Mouse (Mus musculus): Measurements from ENCODE around the gene Plppr3.

The Plppr3 gene

DNA sequence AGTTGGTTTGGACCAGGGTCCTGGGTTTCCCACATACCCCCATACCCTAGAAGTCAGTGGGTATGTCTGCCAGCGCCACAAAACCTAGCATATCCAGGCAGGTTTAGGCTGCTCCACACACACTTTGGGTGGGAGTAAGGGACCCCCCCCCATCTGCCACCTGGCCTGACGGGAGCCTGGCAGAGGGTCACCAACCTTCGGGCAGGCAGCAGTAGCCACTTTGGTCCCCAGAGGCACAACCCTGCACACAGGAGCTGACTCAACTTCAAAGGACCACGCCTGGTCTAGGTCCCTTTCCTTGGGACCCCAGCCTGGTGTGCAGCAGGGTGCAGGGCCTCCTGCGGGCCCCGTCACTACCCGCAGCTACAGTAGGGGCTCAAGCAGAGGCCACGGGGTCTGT, 54.2 kb downstream of the Plppr3 start:
- DNase-seq (ENCODE audit: low spot score in 2 of 2): no peak

GRCm38 (mm10) chr10:79819606-79820005, 54.8 kb downstream of the Plppr3 start:
- DNase-seq (ENCODE audit: low spot score in 2 of 2): no peak

DNA sequence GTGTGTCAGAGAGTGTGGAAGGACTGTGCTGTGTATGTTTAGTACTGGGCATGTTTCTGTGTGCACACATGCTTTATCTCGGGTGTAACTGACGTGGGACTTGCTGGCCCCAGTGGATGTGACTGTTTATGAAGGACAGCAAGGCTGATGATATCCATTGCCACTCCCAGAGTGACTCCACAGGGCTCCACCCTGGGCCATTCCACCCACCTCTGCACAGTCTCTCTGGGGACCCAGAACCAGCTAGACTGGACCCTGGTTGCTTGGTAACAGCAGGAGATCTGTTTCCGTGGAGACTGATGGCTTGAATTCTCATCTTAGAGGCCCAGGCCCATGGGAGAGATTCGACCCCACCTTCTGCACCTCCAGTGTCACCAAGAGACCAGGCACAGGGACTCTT, 56.2 kb downstream of the Plppr3 start:
- DNase-seq (ENCODE audit: low spot score in 2 of 2): no peak

DNA sequence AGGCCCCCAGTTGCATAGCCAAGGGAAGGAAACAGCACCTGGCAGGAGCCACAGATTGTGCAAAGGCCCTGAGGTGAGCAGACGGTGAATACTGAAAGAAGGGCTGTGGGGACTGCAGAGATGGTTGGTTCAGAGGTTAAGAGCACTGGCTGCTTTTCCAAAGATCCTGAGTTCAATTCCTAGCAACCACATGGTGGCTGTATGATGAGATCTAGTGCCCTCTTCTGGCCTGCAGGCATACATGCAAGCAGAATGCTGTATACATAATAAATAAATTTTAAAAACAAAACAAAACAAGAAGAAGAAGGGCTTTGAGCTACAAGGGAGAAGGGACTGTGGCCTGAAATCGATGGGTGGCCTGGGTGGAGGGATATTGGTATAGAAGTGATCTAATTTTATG, 57.3 kb downstream of the Plppr3 start:
- DNase-seq (ENCODE audit: low spot score in 2 of 2): no peak

- no peak for DNase-seq (ENCODE audit: low spot score in 2 of 2)
Measured at GRCm38 (mm10) chr10:79815671-79816494, 58.6 kb downstream of the Plppr3 start.

GRCm38 (mm10) chr10:79814271-79814842, 60.1 kb downstream of the Plppr3 start:
- DNase-seq (ENCODE audit: low spot score in 2 of 2): no peak

DNA sequence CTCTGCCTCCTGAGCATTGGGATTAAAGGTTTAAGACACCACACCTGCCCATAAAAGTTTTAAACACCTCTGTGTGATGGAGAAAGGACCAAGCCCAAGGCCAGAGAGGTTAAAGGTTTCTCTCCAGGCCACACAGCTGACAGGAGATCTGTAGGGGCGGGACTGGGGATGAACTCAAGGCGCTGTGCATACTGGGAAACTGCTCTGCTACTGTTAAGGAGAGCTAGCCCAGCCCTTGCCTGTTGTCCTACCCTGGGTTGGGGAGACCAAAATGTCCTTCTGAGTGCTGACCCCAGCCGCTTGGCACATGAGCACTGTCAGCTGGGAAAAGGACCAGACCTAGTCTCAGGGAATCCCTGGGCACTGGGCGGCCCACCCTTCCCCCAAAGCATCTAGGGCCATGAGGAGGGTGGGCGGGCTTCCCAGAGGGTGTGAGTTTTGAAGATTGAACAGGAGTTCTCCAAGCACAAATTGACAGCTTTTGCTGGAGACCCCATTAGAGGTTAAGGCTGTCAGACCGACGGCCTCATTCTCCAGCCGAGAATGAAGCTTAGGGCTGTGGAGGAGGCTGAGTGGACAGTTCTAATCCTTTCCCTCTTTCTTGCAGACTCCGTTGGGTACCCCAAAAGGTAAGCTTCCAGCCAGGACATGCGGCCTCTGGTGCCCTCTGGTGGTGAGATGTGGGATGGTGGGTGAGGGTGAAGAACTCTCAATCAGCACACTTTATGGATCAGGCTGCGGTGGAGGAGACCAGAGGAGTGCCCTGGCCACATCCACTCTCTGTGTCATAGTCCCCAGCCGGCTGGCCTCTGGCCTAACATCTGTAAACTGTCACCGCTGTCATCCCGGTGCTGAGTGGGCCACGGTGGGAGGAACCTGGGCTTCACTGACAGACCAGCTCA, 62.4 kb downstream of the Plppr3 start:
- DNase-seq (ENCODE audit: low spot score in 2 of 2): peak; percentile 87 to 94
